Mouse (Mus musculus) bone marrow, adult 2 months (tissue): ENCODE results near the gene Gm45808.
A peak's percentile ranks its signal among the peaks of the same experiment; 100 is the strongest.

ENCODE experiments used
- CTCF ChIP-seq: fragments of 200-500 bp; IDR thresholded peaks from 2 replicates; pipeline ENCODE4 v1.5.1; 2011; ENCODE audit warnings: low read length, control low read depth; ENCODE audit not compliant: control insufficient read depth, insufficient read depth
- POLR2A ChIP-seq: fragments of 200-500 bp; IDR thresholded peaks from 2 replicates; pipeline ENCODE4 v1.6.1; 2011; ENCODE audit warnings: low read depth, mild to moderate bottlenecking, control low read depth, low read length, borderline replicate concordance; ENCODE audit not compliant: control insufficient read depth

GRCm38 (mm10) chr7:45521728-45522184 lies 35.1 kb upstream of the Gm45808 start:
- TF ChIP-seq POLR2A (0 out of 2 replicates have a peak, but pooled peaks have one; percentile 27), CTCF (peak; percentile 16; the same call in 1 of the 2 replicates)
